Mouse (Mus musculus) embryonic fibroblast, embryonic 13.5 days (primary cell): ENCODE results near the gene Gja1.

Source experiments
- CTCF ChIP-seq: IDR thresholded peaks from 2 replicates; pipeline ENCODE4 v1.5.1; 2011; ENCODE audit warnings: mild to moderate bottlenecking, control low read depth, low read length, moderate library complexity, borderline replicate concordance; ENCODE audit not compliant: insufficient read depth
- POLR2A ChIP-seq: IDR thresholded peaks from 2 replicates; pipeline ENCODE4 v1.6.1; 2011; ENCODE audit warnings: low read depth, mild to moderate bottlenecking, control low read depth, low read length, moderate library complexity

DNA sequence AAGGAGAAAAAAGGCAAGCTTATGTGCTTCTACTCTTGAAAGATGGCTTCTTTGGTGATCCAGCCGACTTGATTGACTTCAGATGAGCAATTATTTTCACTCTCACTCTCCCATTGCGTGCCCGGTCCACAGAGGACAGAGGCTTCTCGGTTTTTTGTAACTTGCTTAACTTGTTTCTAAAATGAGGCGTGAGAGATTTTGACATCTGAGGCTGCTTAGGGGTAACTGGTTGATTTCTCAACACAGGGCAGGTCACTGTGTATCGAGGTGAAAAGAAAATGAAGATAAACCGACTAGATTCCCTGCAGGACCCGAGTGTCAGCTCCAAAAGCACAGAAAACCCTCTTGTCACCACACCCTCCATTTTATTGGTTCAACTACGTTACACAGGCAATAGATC, 28.8 kb downstream of the Gja1 start:
- TF ChIP-seq CTCF (no peak), POLR2A (no peak)
